Mouse (Mus musculus): ENCODE data around the gene H2-D1.

DNA sequence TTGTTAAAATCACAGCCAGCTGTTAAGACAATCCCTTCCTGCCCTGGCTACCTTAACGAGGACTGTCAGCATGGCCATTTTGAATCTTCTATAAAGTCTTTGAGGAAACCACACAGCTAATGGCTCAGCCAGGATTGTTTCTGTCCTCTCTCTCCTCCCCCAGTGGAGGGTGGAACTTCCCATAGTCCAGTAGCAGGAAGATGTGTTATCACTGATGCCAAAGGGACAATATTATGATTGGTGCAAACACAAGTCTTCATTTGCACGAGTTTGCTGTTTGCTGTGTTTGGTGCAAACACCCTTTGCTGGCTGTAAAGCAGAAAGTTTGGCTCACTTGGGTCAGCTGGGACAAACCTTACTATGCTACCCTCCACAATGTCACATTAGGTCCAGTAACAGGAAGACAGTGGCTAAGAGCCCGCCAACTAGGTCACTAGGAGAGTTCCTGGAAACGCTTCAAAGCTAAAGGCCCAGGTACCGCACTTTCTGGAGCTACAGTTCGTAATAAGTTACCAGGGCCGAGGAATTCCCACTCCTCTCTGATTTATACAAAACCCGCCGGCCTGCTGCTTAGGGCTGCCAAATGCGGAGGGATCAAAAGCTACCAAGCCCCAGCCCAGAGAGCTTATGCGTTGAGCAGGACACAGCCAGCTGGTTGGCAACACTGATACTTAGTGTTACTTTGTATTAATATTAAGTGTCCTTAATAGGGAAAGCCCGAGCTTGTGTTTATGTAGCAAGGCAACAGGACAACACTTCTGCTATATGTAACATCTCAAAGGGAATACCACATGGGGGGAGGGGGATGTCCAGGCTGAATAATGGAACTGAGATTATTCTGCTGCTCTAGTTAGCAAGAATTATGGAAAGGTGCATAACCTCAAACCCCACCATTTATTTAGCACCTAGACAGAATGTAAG is 21.9 kb upstream of the H2-D1 start:
- TF ChIP-seq CTCF (IDR thresholded peaks at IDR 0.05) (no peak), EP300 (IDR thresholded peaks at IDR 0.05) (no peak)
